Mouse (Mus musculus) heart, embryonic 12.5 days (tissue): ENCODE measurements around the gene Hist1h3d. TPM values are rescaled to one million over a fixed set of nuclear protein-coding genes. Genes with fewer than 3 reads are reported as not detected.
"Not testable (repeated sequence)": the region's sequence is repeated elsewhere in the genome, so short reads cannot be mapped to it uniquely, and the experiment has no call there.

Experiments used
- ATAC-seq: fragments of 200-750 bp; cut with Nextera tagmentation; 2 replicates; pipeline ENCODE4 v1.8.0; 2017; ENCODE audit warnings: moderate TSS enrichment, moderate library complexity; ENCODE audit not compliant: insufficient number of reproducible peaks, low FRiP score
- H3K27ac ChIP-seq: fragments of 300-500 bp; sonication (generic); 2 replicates; pipeline ENCODE4 v1.5.1; 2016; ENCODE audit warnings: mild to moderate bottlenecking, moderate library complexity; ENCODE audit not compliant: poor library complexity, severe bottlenecking
- H3K27me3 ChIP-seq: fragments of 300-500 bp; sonication (generic); replicated peaks from 2 replicates; pipeline ENCODE4 v1.6.1; 2016; ENCODE audit warnings: mild to moderate bottlenecking, moderate library complexity
- H3K36me3 ChIP-seq: fragments of 300-500 bp; sonication (generic); 2 replicates; pipeline ENCODE4 v1.6.1; 2016; ENCODE audit warnings: mild to moderate bottlenecking, moderate library complexity
- H3K4me1 ChIP-seq: fragments of 300-500 bp; sonication (generic); replicated peaks from 2 replicates; pipeline ENCODE4 v1.6.1; 2016; ENCODE audit warnings: mild to moderate bottlenecking
- H3K4me2 ChIP-seq: fragments of 300-500 bp; sonication (generic); 2 replicates; pipeline ENCODE4 v1.6.1; 2016; ENCODE audit warnings: mild to moderate bottlenecking, moderate library complexity
- H3K4me3 ChIP-seq: fragments of 300-500 bp; sonication (generic); 2 replicates; pipeline ENCODE4 v1.5.1; 2016; ENCODE audit warnings: mild to moderate bottlenecking
- H3K9ac ChIP-seq: fragments of 300-500 bp; sonication (generic); 2 replicates; pipeline ENCODE4 v1.6.1; 2016; ENCODE audit warnings: mild to moderate bottlenecking, moderate library complexity
- H3K9me3 ChIP-seq: fragments of 300-500 bp; sonication (generic); replicated peaks from 2 replicates; pipeline ENCODE4 v1.6.1; 2016; ENCODE audit warnings: mild to moderate bottlenecking, moderate library complexity
- WGBS: fragments of 180-500 bp; shearing (Covaris S2); methylation state at CpG from one replicate; pipeline ENCODE4 v1.1.7; 2016; 5-methylcytosine and 5-hydroxymethylcytosine counted together
- polyA plus RNA-seq: library from polyadenylated mRNA; unstranded; fragments of >200 nt; fragmentation: Nextera tagmentation; extraction: Ambion mirVana; gene quantifications from 2 replicates; pipeline ENCODE4 v1.2.1, GENCODE M21; 2016

Gene Hist1h3d
- polyA plus RNA-seq, 1 experiment from 2014 or later, result 1.4 TPM

GRCm38 (mm10) chr13:23572218-23573033, 3.1 kb upstream of the Hist1h3d start:
- Histone ChIP-seq H3K9me3 (no peaks in the 10 kb centered on the region), H3K4me2 (peak overlapping the region; percentile 68), H3K4me3 (peak overlapping the region; percentile 60), H3K27ac (peak overlapping the region; percentile 94), H3K27me3 (no peaks in the 10 kb centered on the region), H3K4me1 (peaks cover 19% of the 10 kb centered on the region), H3K9ac (no peak overlapping the region), H3K36me3 (no peaks in the 10 kb centered on the region)
- no peak for ATAC-seq
- 47% methylated on average over 2 of the region's 2 CpGs for WGBS

- Histone ChIP-seq H3K4me1 (peaks cover 19% of the 10 kb centered on the region), H3K9ac (peak overlapping the region; percentile 73), H3K4me3 (peak overlapping the region; percentile 38), H3K27ac (peak overlapping the region; percentile 88), H3K4me2 (peak overlapping the region; percentile 68)
- ATAC-seq, H3K27me3 ChIP-seq, H3K9me3 ChIP-seq, H3K36me3 ChIP-seq: not testable (repeated sequence)
- 15% methylated on average over 20 of the region's 20 CpGs for WGBS
These were observed 2.3 kb upstream of the Hist1h3d start for GRCm38 (mm10) chr13:23573034-23573897.

- H3K4me2 ChIP-seq, result peak within 1 kb of the TSS; percentile 68
- under 1% methylated on average over 42 of the region's 42 CpGs for WGBS
These were observed 1.6 kb upstream of the Hist1h3d start, which contains the start of the genes Hist1h2bf and Hist1h2ad for GRCm38 (mm10) chr13:23573898-23574524. TSS of gene Hist1h2bf (minus strand) at chr13:23574196. TSS of gene Hist1h2ad (plus strand) at chr13:23574381.

GRCm38 (mm10) chr13:23574546-23575170, 905 bp upstream of the Hist1h3d start:
- peaks cover 19% of the 10 kb centered on the region for H3K4me1 ChIP-seq
- 1% methylated on average over 10 of the region's 39 CpGs for WGBS
- peak overlapping the region; percentile 68 for H3K4me2 ChIP-seq
- not testable (repeated sequence) for H3K9me3 ChIP-seq, H3K36me3 ChIP-seq, H3K27me3 ChIP-seq, H3K9ac ChIP-seq, ATAC-seq
- peak overlapping the region; percentile 38 for H3K4me3 ChIP-seq
- H3K27ac ChIP-seq, result peak overlapping the region; percentile 88

More at GRCm38 (mm10) chr13:23573898-23574524, 1.6 kb upstream of the Hist1h3d start, which contains the start of the genes Hist1h2bf and Hist1h2ad:
- Histone ChIP-seq H3K27ac (peak within 1 kb of the TSS; percentile 88), H3K9ac (peak within 1 kb of the TSS; percentile 73), H3K4me3 (peak within 1 kb of the TSS; percentile 38), H3K4me1 (peaks cover 19% of the 10 kb centered on the region)
- H3K36me3 ChIP-seq, H3K27me3 ChIP-seq, H3K9me3 ChIP-seq: not testable (repeated sequence)
- peak; percentile 90 for ATAC-seq

- H3K9ac ChIP-seq, result peak overlapping the region; percentile 89
- not testable (repeated sequence) for H3K36me3 ChIP-seq, ATAC-seq, H3K9me3 ChIP-seq, H3K27me3 ChIP-seq
- peaks cover 17% of the 10 kb centered on the region for H3K4me1 ChIP-seq
- H3K4me3 ChIP-seq, result peak overlapping the region; percentile 57
- peak overlapping the region; percentile 85 for H3K4me2 ChIP-seq
- WGBS, result under 1% methylated on average over 19 of the region's 40 CpGs
- H3K27ac ChIP-seq, result peak overlapping the region; percentile 82
These were observed 326 bp downstream of the Hist1h3d start for GRCm38 (mm10) chr13:23575864-23576313.

GRCm38 (mm10) chr13:23576351-23576881, 853 bp downstream of the Hist1h3d start:
- no peak for ATAC-seq
- H3K4me1 ChIP-seq, result peaks cover 17% of the 10 kb centered on the region
- 15% methylated on average over 7 of the region's 7 CpGs for WGBS
- H3K27me3 ChIP-seq, result no peaks in the 10 kb centered on the region
- peak overlapping the region; percentile 89 for H3K9ac ChIP-seq
- peak overlapping the region; percentile 57 for H3K4me3 ChIP-seq
- no peaks in the 10 kb centered on the region for H3K9me3 ChIP-seq
- H3K4me2 ChIP-seq, result peak overlapping the region; percentile 85
- peak overlapping the region; percentile 82 for H3K27ac ChIP-seq
- no peaks in the 10 kb centered on the region for H3K36me3 ChIP-seq

- H3K9ac ChIP-seq, result peak overlapping the region; percentile 89
- H3K4me2 ChIP-seq, result peak overlapping the region; percentile 85
- H3K4me1 ChIP-seq, result peaks cover 20% of the 10 kb centered on the region
- ATAC-seq, result no peak
- H3K4me3 ChIP-seq, result peak overlapping the region; percentile 57
- 58% methylated on average over 6 of the region's 6 CpGs for WGBS
- no peaks in the 10 kb centered on the region for H3K36me3 ChIP-seq
- H3K9me3 ChIP-seq, result no peaks in the 10 kb centered on the region
- H3K27ac ChIP-seq, result peak overlapping the region; percentile 82
- no peaks in the 10 kb centered on the region for H3K27me3 ChIP-seq
These were observed 1.5 kb downstream of the Hist1h3d start for GRCm38 (mm10) chr13:23576906-23577639.

GRCm38 (mm10) chr13:23577835-23578234, 2.3 kb downstream of the Hist1h3d start:
- ATAC-seq, result no peak
- Histone ChIP-seq H3K36me3 (no peaks in the 10 kb centered on the region), H3K9me3 (no peaks in the 10 kb centered on the region), H3K4me3 (no peak overlapping the region), H3K9ac (no peak overlapping the region), H3K4me1 (peaks cover 24% of the 10 kb centered on the region), H3K27ac (no peak overlapping the region), H3K4me2 (no peak overlapping the region), H3K27me3 (no peaks in the 10 kb centered on the region)
- WGBS, result 87% methylated on average over 1 of the region's 1 CpGs

- H3K4me1 ChIP-seq, result peaks cover 24% of the 10 kb centered on the region
- peak; percentile 88 for ATAC-seq
- H3K9me3 ChIP-seq, result no peaks in the 10 kb centered on the region
- no peaks in the 10 kb centered on the region for H3K36me3 ChIP-seq
- WGBS, result under 1% methylated on average over 43 of the region's 43 CpGs
- H3K4me2 ChIP-seq, result peak within 1 kb of the TSS; percentile 71
- peak within 1 kb of the TSS; percentile 45 for H3K4me3 ChIP-seq
- H3K9ac ChIP-seq, result peak within 1 kb of the TSS; percentile 69
- H3K27ac ChIP-seq, result peak within 1 kb of the TSS; percentile 65
- H3K27me3 ChIP-seq, result no peaks in the 10 kb centered on the region
These were observed 6.0 kb downstream of the Hist1h3d start, which contains the start of gene Hist1h4d for GRCm38 (mm10) chr13:23581408-23582218. TSS of gene Hist1h4d (plus strand) at chr13:23581598.
